Mouse (Mus musculus): ENCODE results near the gene Bdh1. TPM values are rescaled to one million over a fixed set of nuclear protein-coding genes. Genes with fewer than 3 reads are reported as not detected.

Gene Bdh1
- polyA plus RNA-seq, 1 experiment from 2014 or later, result 90.8 TPM

Other genes starting within 250 kb of the Bdh1 start
- 11.7 and 12.4 TPM in 2 replicates for gene Acap2, start 221.0 kb upstream of the Bdh1 start, polyA plus RNA-seq (2015; fragmentation: Nextera tagmentation; extraction: Ambion mirVana)
- 108 and 113 TPM in 2 replicates for gene Ppp1r2, start 147.0 kb upstream of the Bdh1 start, polyA plus RNA-seq (2015; fragmentation: Nextera tagmentation; extraction: Ambion mirVana)
- 62.3 and 64.0 TPM in 2 replicates for gene Apod, start 107.5 kb upstream of the Bdh1 start, polyA plus RNA-seq (2015; fragmentation: Nextera tagmentation; extraction: Ambion mirVana)
- gene Dlg1, start 241.2 kb downstream of the Bdh1 start, polyA plus RNA-seq (2015; fragmentation: Nextera tagmentation; extraction: Ambion mirVana), result 11.9 and 12.6 TPM in 2 replicates

All from hindbrain, embryonic 13.5 days (tissue).